Mouse (Mus musculus) C2C12 (cell line): ENCODE measurements around the gene Htatsf1. TPM values are rescaled to one million over a fixed set of nuclear protein-coding genes. Genes with fewer than 3 reads are reported as not detected.

Source experiments
- H3K27me3 ChIP-seq: one replicate; pipeline ENCODE4 v1.6.1; 2011; ENCODE audit not compliant: control insufficient read depth, insufficient read depth, insufficient read length
- H3K36me3 ChIP-seq: one replicate; pipeline ENCODE4 v1.6.1; 2011; ENCODE audit not compliant: control insufficient read depth, insufficient read depth
- H3K4me3 ChIP-seq: one replicate; pipeline ENCODE4 v1.5.1; 2011; ENCODE audit warnings: mild to moderate bottlenecking, control low read depth; ENCODE audit not compliant: poor library complexity, insufficient read depth, severe bottlenecking
- H3K79me2 ChIP-seq: one replicate; pipeline ENCODE4 v1.6.1; 2011; ENCODE audit not compliant: control insufficient read depth, insufficient read depth
- H3K79me3 ChIP-seq: one replicate; pipeline ENCODE4 v1.6.1; 2011; ENCODE audit warnings: low read depth, control low read depth
- H3ac ChIP-seq: one replicate; pipeline ENCODE3; 2011; ENCODE audit warnings: low read depth; ENCODE audit not compliant: control insufficient read depth, insufficient read length
- CEBPB ChIP-seq: IDR thresholded peaks from one replicate; pipeline ENCODE4 v1.6.1; 2011; ENCODE audit warnings: low read depth, mild to moderate bottlenecking, control low read depth, moderate library complexity
- CTCF ChIP-seq: IDR thresholded peaks from one replicate; pipeline ENCODE4 v1.5.1; 2011; ENCODE audit not compliant: control insufficient read depth, insufficient read depth, insufficient read length
- FOSL1 ChIP-seq: IDR thresholded peaks from one replicate; pipeline ENCODE4 v1.8.0; 2011; ENCODE audit warnings: mild to moderate bottlenecking, low read length; ENCODE audit not compliant: poor library complexity, insufficient read depth, severe bottlenecking
- MAX ChIP-seq: IDR thresholded peaks from one replicate; pipeline ENCODE4 v1.6.1; 2011; ENCODE audit warnings: mild to moderate bottlenecking, control low read depth
- MYOD1 ChIP-seq: IDR thresholded peaks from one replicate; pipeline ENCODE4 v1.6.1; 2011; ENCODE audit warnings: low read depth; ENCODE audit not compliant: control insufficient read depth, insufficient read length
- MYOG ChIP-seq: IDR thresholded peaks from one replicate; pipeline ENCODE4 v1.6.1; 2011; ENCODE audit not compliant: control insufficient read depth, insufficient read length; ENCODE audit errors: extremely low read depth
- USF1 ChIP-seq: IDR thresholded peaks from one replicate; pipeline ENCODE4 v1.6.1; 2011; ENCODE audit warnings: low read depth, mild to moderate bottlenecking, control low read depth, moderate library complexity
- polyA plus RNA-seq: library from polyadenylated mRNA; unstranded; fragments of >200 nt; fragmentation: generic; extraction: Trizol; gene quantifications from one replicate; pipeline ENCODE4 v1.2.1, GENCODE M21; 2012; ENCODE audit warnings: missing spikeins

Htatsf1 gene
- polyA plus RNA-seq, 1 experiment: 12.6 TPM

- no peaks in the 10 kb centered on the region for H3K79me3 ChIP-seq
- no peak overlapping the region for H3K4me3 ChIP-seq
- no peaks in the 10 kb centered on the region for H3K36me3 ChIP-seq
- no peaks in the 10 kb centered on the region for H3K27me3 ChIP-seq
- TF ChIP-seq MYOG (no peak), MAX (no peak)
- no peak overlapping the region for H3ac ChIP-seq
- no peaks in the 10 kb centered on the region for H3K79me2 ChIP-seq
These were observed 28.1 kb downstream of the Htatsf1 start for GRCm38 (mm10) chrX:57081496-57081895.

DNA sequence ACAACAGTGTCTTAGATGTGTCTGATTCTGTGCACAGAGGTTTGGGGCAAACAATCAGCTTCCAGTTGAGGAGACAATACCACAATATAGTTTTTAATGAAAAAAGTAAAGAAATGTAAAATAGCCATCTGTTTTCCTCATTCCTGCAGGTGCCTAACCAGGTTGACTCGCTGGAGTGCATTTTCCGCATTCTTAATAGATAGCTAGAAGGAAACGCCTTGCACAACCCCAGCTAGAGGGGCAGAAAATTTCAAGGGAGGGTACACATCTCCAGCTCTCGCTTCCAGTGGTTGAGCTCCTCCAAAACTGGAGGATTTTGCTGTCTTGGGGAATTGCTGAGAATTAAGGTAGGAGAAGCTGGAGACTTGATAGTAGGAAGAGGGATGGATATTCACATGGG is 34.4 kb downstream of the Htatsf1 start, which contains the start of gene Vgll1:
Gene Vgll1, plus strand, starts transcription at position 301 of the 400 bp plus-strand sequence.
- H3K27me3 ChIP-seq: no peaks in the 10 kb centered on the region
- no peak within 1 kb of the TSS for H3ac ChIP-seq
- no peaks in the 10 kb centered on the region for H3K36me3 ChIP-seq
- TF ChIP-seq CEBPB (no peak), MYOG (no peak), MAX (no peak), MYOD1 (no peak), FOSL1 (no peak), USF1 (no peak), CTCF (no peak)
- H3K79me2 ChIP-seq: no peaks in the 10 kb centered on the region
- H3K4me3 ChIP-seq: no peak within 1 kb of the TSS
- H3K79me3 ChIP-seq: no peaks in the 10 kb centered on the region

DNA sequence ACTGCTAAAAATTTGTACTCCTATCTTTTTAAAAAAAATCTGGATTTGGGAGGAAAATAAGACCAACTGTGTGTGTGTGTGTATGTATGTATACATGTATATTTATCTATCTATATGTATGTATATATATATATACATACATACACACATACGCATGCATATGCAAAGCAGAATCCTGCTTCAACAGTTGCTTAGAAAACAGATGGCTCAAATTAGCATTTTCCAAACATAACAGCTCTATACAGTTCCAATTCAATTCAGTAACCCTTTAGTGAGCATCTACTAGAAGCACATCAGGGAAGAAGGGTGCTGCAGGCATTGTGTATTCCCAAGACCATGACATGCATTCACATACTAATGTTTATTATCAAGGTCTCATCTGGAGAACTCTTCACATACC is 50.0 kb downstream of the Htatsf1 start:
- Histone ChIP-seq H3K79me2 (no peaks in the 10 kb centered on the region), H3ac (no peak overlapping the region), H3K79me3 (no peaks in the 10 kb centered on the region), H3K4me3 (no peak overlapping the region), H3K27me3 (no peaks in the 10 kb centered on the region), H3K36me3 (no peaks in the 10 kb centered on the region)
- TF ChIP-seq CTCF: no peak
- no peak for TF ChIP-seq MAX
- no peak for TF ChIP-seq USF1
- no peak for TF ChIP-seq MYOD1
- no peak for TF ChIP-seq MYOG
- TF ChIP-seq FOSL1: no peak
- TF ChIP-seq CEBPB: no peak

DNA sequence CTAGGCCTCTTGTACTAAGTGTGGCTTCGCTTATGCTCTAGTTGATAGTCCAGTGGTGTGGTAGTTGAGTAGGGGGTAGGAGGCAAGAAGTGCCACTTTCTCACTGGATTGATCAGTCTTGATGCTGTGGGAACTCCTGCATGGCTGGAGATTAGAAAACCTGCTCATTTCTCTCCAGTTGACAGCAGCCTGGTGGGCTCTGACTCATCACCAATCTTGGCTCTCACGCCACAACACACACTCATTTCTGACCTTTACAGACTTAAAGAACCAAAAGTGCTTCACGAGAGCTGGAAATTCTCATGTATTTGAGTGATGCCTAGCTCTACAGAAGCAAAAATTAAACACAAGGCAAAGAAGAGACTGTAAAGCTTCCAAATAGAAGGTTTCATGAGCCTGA is 53.6 kb downstream of the Htatsf1 start:
- no peak for TF ChIP-seq MAX
- TF ChIP-seq CEBPB: no peak
- no peak for TF ChIP-seq CTCF
- no peak for TF ChIP-seq USF1
- TF ChIP-seq MYOG: no peak
- TF ChIP-seq MYOD1: no peak
- TF ChIP-seq FOSL1: no peak
- Histone ChIP-seq H3K4me3 (no peak overlapping the region), H3K79me3 (no peaks in the 10 kb centered on the region), H3K79me2 (no peaks in the 10 kb centered on the region), H3K36me3 (no peaks in the 10 kb centered on the region), H3ac (no peak overlapping the region), H3K27me3 (no peaks in the 10 kb centered on the region)

Other genes starting within 250 kb of the Htatsf1 start
- 0.06 TPM for gene Map7d3, start 231.3 kb upstream of the Htatsf1 start, polyA plus RNA-seq
- not detected for gene Adgrg4, start 183.4 kb upstream of the Htatsf1 start, polyA plus RNA-seq
- gene Brs3, start 10.5 kb upstream of the Htatsf1 start, polyA plus RNA-seq: not detected
- not detected for gene Vgll1, start 34.5 kb downstream of the Htatsf1 start, polyA plus RNA-seq
- not detected for gene Cd40lg, start 158.6 kb downstream of the Htatsf1 start, polyA plus RNA-seq